Mouse (Mus musculus): Measurements from ENCODE around the gene Naf1. TPM values are rescaled to one million over a fixed set of nuclear protein-coding genes. Genes with fewer than 3 reads are reported as not detected.
A peak's percentile ranks its signal among the peaks of the same experiment; 100 is the strongest.

The Naf1 gene
- polyA plus RNA-seq, 1 experiment: 59.6 TPM

DNA sequence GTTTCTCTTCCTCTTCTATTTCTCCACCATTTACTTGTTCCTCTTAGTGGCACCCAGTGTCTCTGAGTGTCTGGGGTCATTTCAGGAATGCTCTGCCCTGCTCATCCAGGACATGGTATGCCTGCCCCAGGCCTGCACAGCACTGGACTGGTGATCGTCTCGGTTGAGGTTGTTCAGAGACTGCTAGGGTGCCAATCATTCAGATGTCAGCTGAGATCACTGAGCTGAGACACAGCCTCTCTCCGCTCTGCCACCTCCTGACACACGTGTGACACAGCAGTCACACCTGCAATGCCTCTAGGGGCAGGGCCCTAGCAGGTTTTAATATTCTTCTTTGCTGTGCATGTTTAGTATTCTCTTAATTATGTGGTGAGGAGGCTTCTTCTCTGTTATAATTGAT lies 58.5 kb downstream of the Naf1 start:
- Histone ChIP-seq H3K27me3 (ENCODE audit: control insufficient read depth, insufficient read depth, low read length, poor library complexity, severe bottlenecking) (peaks cover 2% of the 10 kb centered on the region; the same call in 1 of the 2 replicates), H3K27ac (ENCODE audit: insufficient read depth, low read length) (no peak overlapping the region), H3K4me1 (ENCODE audit: control insufficient read depth, insufficient read depth, low read length) (peaks cover 1% of the 10 kb centered on the region), H3K36me3 (ENCODE audit: control insufficient read depth, insufficient read depth, low read length, poor library complexity, severe bottlenecking) (no peaks in the 10 kb centered on the region), H3K9me3 (replicated peaks; ENCODE audit: control insufficient read depth, insufficient read depth, low read length, poor library complexity, severe bottlenecking) (no peaks in the 10 kb centered on the region), H3K9ac (ENCODE audit: low read depth, poor library complexity, severe bottlenecking) (no peak overlapping the region), H3K4me3 (ENCODE audit: low read depth, low read length) (no peak overlapping the region)
- TF ChIP-seq CTCF (IDR thresholded peaks at IDR 0.05; ENCODE audit: low read depth, low read length): peak; percentile 26
- TF ChIP-seq POLR2A (IDR thresholded peaks at IDR 0.05; ENCODE audit: insufficient read depth, low read length): no peak

- Histone ChIP-seq H3K36me3 (ENCODE audit: control insufficient read depth, insufficient read depth, low read length, poor library complexity, severe bottlenecking) (no peaks in the 10 kb centered on the region), H3K27me3 (ENCODE audit: control insufficient read depth, insufficient read depth, low read length, poor library complexity, severe bottlenecking) (no peaks in the 10 kb centered on the region), H3K9ac (ENCODE audit: low read depth, poor library complexity, severe bottlenecking) (no peak overlapping the region), H3K9me3 (replicated peaks; ENCODE audit: control insufficient read depth, insufficient read depth, low read length, poor library complexity, severe bottlenecking) (peaks cover 3% of the 10 kb centered on the region; the same call in 1 of the 2 replicates), H3K4me3 (ENCODE audit: low read depth, low read length) (no peak overlapping the region), H3K27ac (ENCODE audit: insufficient read depth, low read length) (no peak overlapping the region), H3K4me1 (ENCODE audit: control insufficient read depth, insufficient read depth, low read length) (no peaks in the 10 kb centered on the region)
- TF ChIP-seq POLR2A (IDR thresholded peaks at IDR 0.05; ENCODE audit: insufficient read depth, low read length) (no peak), EP300 (IDR thresholded peaks at IDR 0.05; ENCODE audit: insufficient read depth, low read depth, low read length) (no peak), CTCF (IDR thresholded peaks at IDR 0.05; ENCODE audit: low read depth, low read length) (no peak)
These were observed 73.7 kb downstream of the Naf1 start for GRCm38 (mm10) chr8:66933746-66934145.

DNA sequence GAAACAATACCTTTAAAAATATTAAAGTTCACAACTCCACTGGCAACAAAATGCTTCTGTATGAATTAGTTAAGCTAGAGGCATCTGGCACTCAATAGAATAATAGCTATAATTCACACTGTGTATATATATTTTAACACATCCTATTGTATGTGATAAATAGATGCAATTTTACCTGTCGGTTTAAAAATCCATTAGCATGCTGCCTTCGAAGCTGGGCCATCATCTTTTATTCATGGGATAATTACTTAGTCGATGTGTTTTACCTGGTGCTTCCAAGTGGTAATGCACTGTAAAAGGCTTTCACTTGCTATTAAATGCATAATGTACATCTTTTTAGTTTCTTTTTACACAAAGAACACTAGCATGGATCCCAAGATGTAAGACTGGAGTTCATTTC lies 76.2 kb downstream of the Naf1 start:
- Histone ChIP-seq H3K27me3 (ENCODE audit: control insufficient read depth, insufficient read depth, low read length, poor library complexity, severe bottlenecking) (no peaks in the 10 kb centered on the region), H3K4me3 (ENCODE audit: low read depth, low read length) (no peak overlapping the region), H3K27ac (ENCODE audit: insufficient read depth, low read length) (no peak overlapping the region), H3K4me1 (ENCODE audit: control insufficient read depth, insufficient read depth, low read length) (no peaks in the 10 kb centered on the region), H3K9ac (ENCODE audit: low read depth, poor library complexity, severe bottlenecking) (no peak overlapping the region), H3K36me3 (ENCODE audit: control insufficient read depth, insufficient read depth, low read length, poor library complexity, severe bottlenecking) (no peaks in the 10 kb centered on the region), H3K9me3 (replicated peaks; ENCODE audit: control insufficient read depth, insufficient read depth, low read length, poor library complexity, severe bottlenecking) (peaks cover 3% of the 10 kb centered on the region; the same call in 1 of the 2 replicates)
- no peak for TF ChIP-seq POLR2A (IDR thresholded peaks at IDR 0.05; ENCODE audit: insufficient read depth, low read length)
- no peak for TF ChIP-seq CTCF (IDR thresholded peaks at IDR 0.05; ENCODE audit: low read depth, low read length)
- TF ChIP-seq EP300 (IDR thresholded peaks at IDR 0.05; ENCODE audit: insufficient read depth, low read depth, low read length): no peak

Other genes with a start within 250 kb of the Naf1 start
- not detected in 2 replicates for gene Npy5r, start 172.1 kb upstream of the Naf1 start, polyA plus RNA-seq (2011; ENCODE audit: insufficient read depth, insufficient read length, low read depth, missing spikeins)
- not detected in 2 replicates for gene Npy1r, start 163.0 kb upstream of the Naf1 start, polyA plus RNA-seq (2011; ENCODE audit: insufficient read depth, insufficient read length, low read depth, missing spikeins)

All from ES-Bruce4 (cell line).